Mouse (Mus musculus) retina, adult 2 months (tissue): Measurements from ENCODE around the gene Cd82.

Experiments used
- DNase-seq: peaks from one replicate; pipeline ENCODE4 v3.0.0-alpha.2; 2012; ENCODE audit warnings: low read depth, low spot score

Gene Cd82

DNA sequence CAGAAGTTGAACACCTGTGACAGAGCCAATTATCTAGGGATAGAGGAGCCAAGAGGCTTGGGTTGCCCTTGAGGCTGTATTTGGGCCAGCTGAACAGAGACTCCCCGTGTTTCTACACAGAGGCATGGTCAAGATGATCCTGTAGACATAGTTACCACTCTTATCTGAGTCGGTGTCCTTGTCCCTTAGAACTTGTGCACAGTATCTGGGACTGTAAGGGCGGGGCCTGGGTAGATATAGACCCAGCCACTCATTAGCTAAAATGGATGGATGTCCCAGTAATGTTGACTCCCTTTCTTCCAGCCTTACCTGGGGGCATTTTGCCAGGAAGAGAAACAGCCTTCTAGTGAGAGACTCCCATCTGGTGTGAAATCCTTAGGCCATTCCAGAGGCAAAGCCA, 3.4 kb upstream of the Cd82 start:
- DNase-seq, result no peak

DNA sequence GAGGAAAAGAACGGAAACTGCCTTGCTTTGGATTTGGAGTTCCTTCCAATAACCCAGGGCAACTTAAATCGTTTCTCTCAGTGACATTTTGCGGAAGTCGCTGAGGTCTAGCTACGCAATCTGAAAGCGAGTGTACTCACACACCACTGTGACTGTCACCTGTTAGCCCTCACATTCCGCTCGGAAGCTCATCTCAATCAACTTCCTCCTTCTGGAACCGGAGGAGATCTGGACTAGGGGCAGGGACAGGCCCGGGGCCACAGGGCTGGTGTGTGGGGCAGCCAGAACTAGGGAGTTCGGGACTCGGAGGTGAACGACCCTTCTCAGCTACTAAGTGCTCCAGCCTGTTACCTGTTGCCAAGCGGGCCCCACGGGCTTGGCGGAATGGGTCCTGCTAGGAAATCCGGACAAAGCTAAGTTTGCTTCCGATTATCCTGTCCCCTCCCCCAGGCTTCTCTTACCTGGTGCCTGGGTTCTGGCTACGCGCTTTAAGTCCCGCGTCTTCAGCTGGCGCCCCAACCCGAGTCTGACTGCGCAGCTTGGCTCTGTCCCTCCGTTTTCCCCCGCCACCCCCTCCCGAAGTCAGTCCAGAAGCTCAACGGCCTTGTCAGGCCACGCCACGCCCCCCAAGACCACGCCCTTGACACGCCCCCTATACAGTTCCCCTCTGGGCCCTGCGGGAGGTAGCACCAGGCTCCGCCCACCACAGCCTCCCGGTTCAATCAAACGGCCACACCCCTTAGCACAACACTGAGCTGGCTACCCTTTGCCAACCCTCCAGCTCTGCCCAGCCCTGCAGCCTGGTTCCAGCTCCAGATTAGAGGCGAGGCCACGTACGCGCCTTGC, 848 bp downstream of the Cd82 start:
- DNase-seq, result peak; percentile 50

- DNase-seq, result no peak
These were observed 2.0 kb downstream of the Cd82 start for GRCm38 (mm10) chr2:93460786-93461469.

DNA sequence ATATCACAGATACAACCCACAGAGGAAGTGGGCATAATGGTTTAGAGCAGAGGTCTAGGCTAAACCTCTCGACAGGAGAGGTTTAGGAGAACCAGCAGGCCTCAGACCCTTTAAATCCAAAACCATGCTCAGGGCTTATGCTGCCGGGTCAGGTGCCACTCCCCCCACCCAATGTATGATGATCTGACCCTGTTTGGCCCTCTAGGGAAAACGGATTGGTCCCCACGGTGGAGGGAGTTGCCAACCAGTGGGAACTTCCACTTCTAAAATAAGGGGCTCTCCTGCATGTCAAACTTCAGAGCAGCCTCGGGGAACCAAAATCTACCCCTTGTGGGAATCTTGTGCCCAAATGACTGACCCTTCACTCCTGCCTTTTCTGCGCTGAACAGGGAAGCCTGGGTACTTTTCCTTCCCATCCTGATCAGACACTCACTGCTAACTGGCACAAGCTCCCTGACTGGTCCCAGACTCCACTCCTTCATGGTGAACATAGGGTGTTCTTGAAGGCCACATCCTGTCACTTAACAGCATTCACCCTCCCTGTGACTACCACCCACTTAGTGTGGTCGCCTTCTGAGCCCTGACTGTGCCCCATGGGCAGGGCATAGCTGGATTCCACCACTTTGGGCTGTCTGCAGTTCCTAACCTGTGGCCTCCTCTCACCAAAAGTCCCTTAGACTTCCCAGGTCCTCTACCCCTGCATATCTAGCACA, 3.6 kb downstream of the Cd82 start:
- DNase-seq, result no peak

- no peak for DNase-seq
These were observed 4.4 kb downstream of the Cd82 start for GRCm38 (mm10) chr2:93458332-93459207.

DNA sequence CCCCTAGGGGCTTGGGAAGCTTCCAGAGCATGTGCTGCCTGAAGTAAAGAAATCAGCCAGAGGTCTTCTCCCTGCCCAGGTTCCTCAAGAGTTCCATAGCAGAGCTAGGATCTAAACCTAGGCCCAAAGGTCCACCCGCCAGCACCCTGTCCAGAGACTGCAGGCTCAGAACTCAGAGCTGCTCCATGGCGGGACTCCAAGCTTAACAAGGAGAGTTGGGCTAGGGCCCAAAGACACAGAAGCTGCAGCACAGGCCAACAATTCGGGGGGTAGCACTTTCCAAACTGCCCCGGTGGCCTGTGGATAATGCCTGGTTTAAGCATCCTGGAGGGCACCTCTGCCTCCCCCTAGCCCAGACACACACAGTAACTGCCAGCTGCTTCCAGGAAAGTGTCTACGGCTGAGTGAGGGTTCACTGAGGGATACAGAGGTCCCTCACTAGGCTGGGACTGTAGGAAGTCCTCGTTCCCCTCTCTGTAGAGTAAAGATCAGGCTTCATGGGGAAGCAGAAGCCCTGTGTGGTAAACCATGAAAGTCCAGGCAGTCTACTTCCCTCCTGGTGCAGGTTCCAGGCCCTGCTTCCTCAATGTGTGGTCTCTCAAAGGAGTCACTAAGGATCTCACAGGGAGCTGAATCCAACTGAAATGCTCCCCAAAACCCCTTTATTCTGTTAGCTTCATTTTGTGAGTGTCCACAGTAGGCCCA, 5.4 kb downstream of the Cd82 start:
- no peak for DNase-seq

- DNase-seq, result no peak
These were observed 6.8 kb downstream of the Cd82 start for GRCm38 (mm10) chr2:93456140-93456539.

DNA sequence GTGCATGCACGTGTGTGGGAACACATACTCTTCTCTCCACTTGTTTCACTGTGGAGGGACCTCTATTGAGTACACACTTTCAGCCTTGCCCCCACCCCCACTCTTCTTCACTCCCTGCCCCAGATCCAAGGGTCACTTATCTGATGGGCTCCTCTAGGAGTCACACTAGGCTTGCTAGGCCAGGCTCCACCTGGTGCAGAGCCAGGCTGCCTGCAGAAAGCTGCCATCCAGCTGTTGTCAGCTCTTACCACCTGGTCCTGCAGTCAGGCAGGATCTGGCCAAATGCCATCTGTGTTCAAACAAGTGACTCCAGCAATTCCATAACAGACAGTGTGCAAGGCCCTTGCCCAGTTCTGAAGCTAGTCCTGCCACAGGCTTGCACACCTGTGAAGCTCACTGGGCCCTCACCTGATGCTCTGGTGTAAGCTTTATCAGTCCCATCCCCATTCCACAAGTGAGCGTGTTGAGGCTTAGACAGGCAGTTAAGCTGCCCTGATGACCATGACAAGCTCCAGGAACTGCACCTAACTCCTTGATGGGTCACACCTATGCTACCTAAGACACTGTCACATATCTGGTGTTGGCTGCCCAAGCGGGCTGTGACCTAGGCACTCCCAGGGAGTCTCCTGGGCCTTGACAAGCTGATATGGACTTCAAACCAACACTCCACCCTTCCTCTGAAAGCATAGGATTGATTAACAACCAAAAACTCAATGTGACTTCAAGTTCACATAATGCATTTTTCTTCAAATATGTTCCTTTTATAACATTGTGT, 7.9 kb downstream of the Cd82 start:
- DNase-seq, result no peak

GRCm38 (mm10) chr2:93454334-93454733, 8.6 kb downstream of the Cd82 start:
- no peak for DNase-seq

DNA sequence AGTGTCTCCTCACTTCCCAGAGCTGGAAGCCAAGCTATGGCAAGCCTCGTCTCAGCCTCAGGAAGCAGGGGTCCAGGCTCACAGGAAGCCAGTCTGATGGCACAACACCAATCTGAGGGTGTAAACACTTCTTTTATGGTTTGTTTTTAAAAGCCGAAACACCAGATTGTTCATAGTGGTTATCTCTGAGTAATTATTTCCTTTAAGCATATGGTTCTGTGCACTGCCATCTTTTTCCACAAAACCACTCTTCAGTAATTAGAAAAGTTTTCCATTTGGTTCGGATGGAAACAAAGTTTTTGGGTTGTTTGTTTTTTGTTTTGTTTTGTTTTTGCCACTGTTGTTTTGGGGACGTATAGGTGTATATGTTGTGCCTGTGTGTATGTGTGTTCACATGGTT, 9.9 kb downstream of the Cd82 start:
- no peak for DNase-seq

- no peak for DNase-seq
These were observed 10.4 kb downstream of the Cd82 start for GRCm38 (mm10) chr2:93452506-93452905.

DNA sequence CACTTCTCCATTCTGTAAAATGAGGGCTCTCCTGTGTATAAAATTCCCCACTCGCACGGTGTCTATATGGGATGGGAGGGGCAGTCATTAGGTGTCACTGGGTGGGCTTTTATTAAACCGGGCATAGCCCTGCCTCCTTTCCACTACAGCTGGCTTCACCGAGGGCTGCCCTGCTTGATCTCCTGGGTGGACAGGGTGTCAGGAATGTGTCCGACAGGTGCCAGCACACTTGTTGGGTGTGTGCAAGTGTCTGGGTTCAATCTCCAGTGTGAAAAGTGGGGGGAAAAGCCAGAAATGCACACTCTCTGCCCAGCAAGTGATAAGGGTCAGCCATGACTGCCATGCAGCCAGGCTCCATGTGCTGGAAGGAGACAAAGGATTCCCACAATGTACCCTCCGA, 10.9 kb downstream of the Cd82 start:
- no peak for DNase-seq

GRCm38 (mm10) chr2:93451219-93451938, 11.6 kb downstream of the Cd82 start:
- DNase-seq, result no peak

DNA sequence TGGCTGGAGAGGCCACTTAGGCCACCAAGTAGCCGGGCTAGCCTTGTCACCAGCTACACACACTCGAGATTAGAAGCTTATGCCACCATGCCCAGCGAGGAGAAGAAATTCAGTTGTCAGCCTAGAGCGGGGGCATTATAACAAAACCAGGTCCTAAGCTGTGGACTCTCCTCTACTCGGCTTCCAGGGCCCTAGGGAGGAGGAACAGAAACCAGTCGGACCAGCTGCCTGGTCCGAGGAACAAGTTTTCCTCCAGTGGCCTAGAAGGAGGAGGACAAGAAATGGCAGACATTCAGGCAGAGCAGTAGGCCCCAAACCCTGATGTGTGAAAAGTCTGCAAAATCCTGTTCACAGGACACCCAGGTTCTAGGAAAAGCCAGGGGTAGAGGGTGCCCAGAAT, 12.2 kb downstream of the Cd82 start:
- no peak for DNase-seq

- DNase-seq, result no peak
These were observed 13.3 kb downstream of the Cd82 start for GRCm38 (mm10) chr2:93449657-93450056.

GRCm38 (mm10) chr2:93448774-93449173, 14.2 kb downstream of the Cd82 start:
- DNase-seq, result no peak

GRCm38 (mm10) chr2:93447500-93448249, 15.3 kb downstream of the Cd82 start:
- no peak for DNase-seq

GRCm38 (mm10) chr2:93446606-93447353, 16.2 kb downstream of the Cd82 start:
- DNase-seq, result no peak
